Mouse (Mus musculus) spleen, postnatal 14 days (tissue): ENCODE results near the gene Ifitm1.
"Not testable (repeated sequence)": the region's sequence is repeated elsewhere in the genome, so short reads cannot be mapped to it uniquely, and the experiment has no call there.

ENCODE experiments used
- DNase-seq, 2 experiments: peaks; one replicate each; pipeline ENCODE4 v3.0.0; 2021 to 2022; ENCODE audit warnings: low spot score in 2 of 2

The Ifitm1 gene

GRCm38 (mm10) chr7:140974940-140975339, 7.9 kb downstream of the Ifitm1 start:
- DNase-seq, result no peak

GRCm38 (mm10) chr7:140975465-140975864, 8.4 kb downstream of the Ifitm1 start:
- DNase-seq, result no peak

- not testable (repeated sequence) for DNase-seq
These were observed 9.7 kb downstream of the Ifitm1 start for GRCm38 (mm10) chr7:140976720-140977119.

GRCm38 (mm10) chr7:140981704-140982103, 14.7 kb downstream of the Ifitm1 start:
- DNase-seq, result no peak

- DNase-seq, result no peak
These were observed 15.9 kb downstream of the Ifitm1 start for GRCm38 (mm10) chr7:140982971-140983370.

GRCm38 (mm10) chr7:140987182-140988138, 20.4 kb downstream of the Ifitm1 start:
- DNase-seq, result no peak

- no peak for DNase-seq
These were observed 22.0 kb downstream of the Ifitm1 start for GRCm38 (mm10) chr7:140989022-140989421.

- no peak for DNase-seq
These were observed 23.2 kb downstream of the Ifitm1 start for GRCm38 (mm10) chr7:140990185-140990584.

- DNase-seq, result no peak
These were observed 23.6 kb downstream of the Ifitm1 start for GRCm38 (mm10) chr7:140990622-140991021.

- DNase-seq, result no peak
These were observed 24.2 kb downstream of the Ifitm1 start for GRCm38 (mm10) chr7:140991117-140991689.

GRCm38 (mm10) chr7:140997817-140998216, 30.8 kb downstream of the Ifitm1 start:
- no peak for DNase-seq

GRCm38 (mm10) chr7:140998853-140999700, 32.1 kb downstream of the Ifitm1 start:
- no peak for DNase-seq

- no peak for DNase-seq
These were observed 34.1 kb downstream of the Ifitm1 start for GRCm38 (mm10) chr7:141000881-141001708.

- DNase-seq, result no peak
These were observed 36.4 kb downstream of the Ifitm1 start for GRCm38 (mm10) chr7:141003248-141004010.

GRCm38 (mm10) chr7:141006446-141006845, 39.4 kb downstream of the Ifitm1 start:
- DNase-seq, result no peak

GRCm38 (mm10) chr7:141006914-141007313, 39.9 kb downstream of the Ifitm1 start:
- no peak for DNase-seq

- DNase-seq, result no peak
These were observed 41.3 kb downstream of the Ifitm1 start for GRCm38 (mm10) chr7:141008312-141008761.

GRCm38 (mm10) chr7:141008938-141009660, 42.1 kb downstream of the Ifitm1 start:
- peak; percentile 62 to 68 for DNase-seq

GRCm38 (mm10) chr7:141009665-141010064, 42.6 kb downstream of the Ifitm1 start:
- DNase-seq, result no peak

- DNase-seq, result no peak
These were observed 43.6 kb downstream of the Ifitm1 start, which contains the start of gene Ifitm3 for GRCm38 (mm10) chr7:141010593-141010992. Gene Ifitm3, minus strand, starts transcription at chr7:141010770.
